Mouse (Mus musculus) hindbrain, embryonic 16.5 days (tissue): ENCODE data around the gene Atxn1. TPM values are rescaled to one million over a fixed set of nuclear protein-coding genes. Genes with fewer than 3 reads are reported as not detected.

Experiments
- ATAC-seq: fragments of 200-750 bp; cut with Nextera tagmentation; 2 replicates; pipeline ENCODE4 v1.8.0; 2017; ENCODE audit warnings: moderate TSS enrichment, moderate library complexity
- H3K27ac ChIP-seq: fragments of 300-500 bp; sonication (generic); 2 replicates; pipeline ENCODE4 v1.5.1; 2014; ENCODE audit warnings: low read depth, mild to moderate bottlenecking, control low read depth, low read length, moderate library complexity
- H3K27me3 ChIP-seq: fragments of 300-500 bp; sonication (generic); replicated peaks from 2 replicates; pipeline ENCODE4 v1.6.1; 2014; ENCODE audit warnings: low read length; ENCODE audit not compliant: control insufficient read depth, insufficient read depth
- H3K36me3 ChIP-seq: fragments of 300-500 bp; sonication (generic); 2 replicates; pipeline ENCODE4 v1.6.1; 2014; ENCODE audit warnings: mild to moderate bottlenecking, low read length, moderate library complexity, mixed read lengths; ENCODE audit not compliant: control insufficient read depth, insufficient read depth
- H3K4me1 ChIP-seq: fragments of 300-500 bp; sonication (generic); 2 replicates; pipeline ENCODE4 v1.6.1; 2014; ENCODE audit warnings: low read depth, low read length; ENCODE audit not compliant: control insufficient read depth, insufficient read depth
- H3K4me2 ChIP-seq: fragments of 300-500 bp; sonication (generic); 2 replicates; pipeline ENCODE4 v1.6.1; 2014; ENCODE audit warnings: mild to moderate bottlenecking, low read length, control low read depth, moderate library complexity
- H3K4me3 ChIP-seq: fragments of 300-500 bp; sonication (generic); 2 replicates; pipeline ENCODE4 v1.5.1; 2014; ENCODE audit warnings: mild to moderate bottlenecking, low read length, control low read depth, moderate library complexity
- H3K9ac ChIP-seq: fragments of 300-500 bp; sonication (generic); 2 replicates; pipeline ENCODE4 v1.6.1; 2014; ENCODE audit warnings: low read depth, mild to moderate bottlenecking, control low read depth, low read length, moderate library complexity
- H3K9me3 ChIP-seq: fragments of 300-500 bp; sonication (generic); 2 replicates; pipeline ENCODE4 v1.6.1; 2014; ENCODE audit warnings: mild to moderate bottlenecking, low read length, moderate library complexity; ENCODE audit not compliant: control insufficient read depth
- WGBS: fragments of 180-500 bp; shearing (Covaris S2); extraction: QIAGEN DNeasy Blood & Tissue Kit; methylation state at CpG from one replicate; pipeline ENCODE4 v1.1.7; 2014; 5-methylcytosine and 5-hydroxymethylcytosine counted together
- polyA plus RNA-seq: library from polyadenylated mRNA; unstranded; fragments of >200 nt; fragmentation: Nextera tagmentation; extraction: Ambion mirVana; gene quantifications from 2 replicates; pipeline ENCODE4 v1.2.1, GENCODE M21; 2015

Atxn1 gene
- polyA plus RNA-seq, 1 experiment from 2014 or later = 8.3 TPM

DNA sequence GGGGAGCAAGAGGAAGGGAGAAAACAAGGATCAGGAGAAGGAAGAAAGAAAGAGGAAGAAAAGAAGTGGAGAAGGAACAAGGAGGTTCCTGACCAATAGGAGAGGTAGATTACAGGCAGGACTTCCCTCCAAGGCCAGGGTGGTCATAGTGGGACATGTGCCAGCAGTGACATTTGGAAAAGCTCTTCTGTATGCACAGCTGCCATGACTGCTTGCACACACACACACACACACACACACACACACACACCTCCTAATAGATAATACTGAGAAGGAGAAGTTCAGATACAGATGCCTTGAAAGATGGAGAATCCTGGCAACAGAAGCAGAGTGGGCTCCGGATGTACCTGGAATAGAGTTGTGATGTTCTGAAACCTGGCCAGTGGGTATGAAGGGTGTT, 189.3 kb downstream of the Atxn1 start:
- Histone ChIP-seq H3K4me3 (no peak overlapping the region), H3K9ac (no peak overlapping the region), H3K27me3 (no peaks in the 10 kb centered on the region), H3K27ac (no peak overlapping the region), H3K9me3 (0 out of 2 replicates have a peak, but pooled peaks cover 3% of the 10 kb centered on the region), H3K4me2 (no peak overlapping the region), H3K36me3 (no peaks in the 10 kb centered on the region), H3K4me1 (peaks cover 7% of the 10 kb centered on the region; the same call in 1 of the 2 replicates)
- ATAC-seq = no peak
- 86% methylated on average over 1 of the region's 1 CpGs for WGBS

DNA sequence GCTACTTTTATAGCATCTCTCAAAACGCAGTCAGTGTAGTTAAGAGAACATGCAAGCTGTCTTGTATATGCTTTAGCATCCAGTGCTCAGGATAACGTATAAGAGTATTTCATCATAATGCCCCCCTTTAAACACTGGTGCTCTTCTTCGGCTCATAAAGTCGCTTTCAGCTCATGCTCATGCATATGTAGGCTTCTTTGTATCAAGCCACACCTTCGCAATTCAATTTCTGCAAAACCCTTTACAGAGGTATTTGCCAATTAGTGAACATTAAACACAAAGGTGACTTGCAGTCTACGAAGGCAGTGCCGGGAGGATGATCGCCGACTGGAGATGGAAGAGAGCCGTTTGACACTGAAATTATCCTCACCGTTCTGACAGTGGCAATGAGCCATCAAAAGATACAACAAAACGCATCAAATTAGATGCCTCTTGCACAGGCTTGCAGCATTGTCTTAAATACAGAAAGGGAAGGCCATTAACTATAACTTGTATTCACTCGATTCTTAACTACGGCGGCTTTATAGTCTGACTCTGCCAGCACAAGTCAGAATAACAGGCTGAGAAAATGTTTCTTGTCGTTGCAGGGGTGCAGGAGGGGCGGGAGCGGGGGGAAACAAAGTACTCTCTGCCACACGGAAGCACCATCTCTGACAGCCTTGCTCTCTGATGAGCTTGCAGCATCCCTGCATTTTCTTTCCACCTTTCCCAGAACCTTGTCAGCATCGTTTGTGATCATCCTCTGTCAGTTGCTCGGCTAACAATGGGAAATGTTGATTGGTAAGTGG, 191.2 kb downstream of the Atxn1 start:
- Histone ChIP-seq H3K4me2 (peak overlapping the region; percentile 23; the same call in 1 of the 2 replicates), H3K27ac (peak overlapping the region; percentile 12; the same call in 1 of the 2 replicates), H3K9ac (no peak overlapping the region)

DNA sequence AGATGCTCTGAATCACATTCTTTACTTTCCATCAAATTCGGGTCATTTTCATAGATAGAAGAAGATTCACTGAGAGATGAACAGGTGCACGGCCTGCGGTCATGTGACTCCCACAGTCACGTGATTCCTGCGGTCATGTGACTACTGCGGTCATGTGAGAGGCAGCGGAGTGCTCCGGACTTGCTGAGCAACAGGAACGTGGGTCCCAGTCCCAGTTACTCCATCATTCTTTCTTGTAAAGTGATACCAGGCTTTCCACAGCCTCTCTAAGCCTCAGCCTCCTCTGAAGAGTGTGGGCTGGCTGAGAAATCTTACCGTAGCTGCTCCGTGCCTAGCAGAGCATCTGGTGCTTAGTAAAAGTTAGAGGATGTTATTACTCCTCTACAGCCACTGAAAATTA, 195.1 kb downstream of the Atxn1 start:
- no peak for ATAC-seq
- Histone ChIP-seq H3K9me3 (no peaks in the 10 kb centered on the region), H3K9ac (no peak overlapping the region), H3K36me3 (no peaks in the 10 kb centered on the region), H3K4me1 (peaks cover 7% of the 10 kb centered on the region; the same call in 1 of the 2 replicates), H3K27ac (no peak overlapping the region), H3K4me2 (no peak overlapping the region), H3K4me3 (no peak overlapping the region), H3K27me3 (no peaks in the 10 kb centered on the region)
- 95% methylated on average over 11 of the region's 11 CpGs for WGBS

More for the DNA sequence above, 191.2 kb downstream of the Atxn1 start:
- H3K9me3 ChIP-seq = no peaks in the 10 kb centered on the region
- ATAC-seq = no peak
- H3K27me3 ChIP-seq = no peaks in the 10 kb centered on the region
- H3K4me1 ChIP-seq = peaks cover 7% of the 10 kb centered on the region; the same call in 1 of the 2 replicates
- H3K4me3 ChIP-seq = no peak overlapping the region
- 53% methylated on average over 21 of the region's 21 CpGs for WGBS
- no peaks in the 10 kb centered on the region for H3K36me3 ChIP-seq

DNA sequence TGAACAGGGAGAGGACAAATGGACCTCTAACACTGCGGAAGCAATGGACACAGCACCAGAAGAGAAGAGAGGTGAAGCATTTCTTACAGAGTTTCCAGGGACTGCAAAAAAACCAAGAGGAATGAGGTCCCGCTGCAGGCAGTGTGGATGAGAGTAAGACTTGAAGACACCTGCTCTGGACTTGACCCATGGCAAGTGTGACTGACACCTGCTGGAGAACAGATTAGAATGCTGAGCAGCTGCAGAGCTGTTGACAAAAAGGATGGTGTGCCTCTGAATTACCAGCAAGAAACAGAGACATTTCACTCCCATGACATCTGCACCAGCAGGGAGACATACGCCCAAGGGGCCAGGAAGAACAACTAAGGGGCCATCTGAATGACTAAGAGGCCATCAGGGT, 196.6 kb downstream of the Atxn1 start:
- H3K27ac ChIP-seq = no peak overlapping the region
- no peaks in the 10 kb centered on the region for H3K9me3 ChIP-seq
- no peak for ATAC-seq
- peaks cover 1% of the 10 kb centered on the region; the same call in 1 of the 2 replicates for H3K4me1 ChIP-seq
- H3K27me3 ChIP-seq = no peaks in the 10 kb centered on the region
- H3K36me3 ChIP-seq = no peaks in the 10 kb centered on the region
- no peak overlapping the region for H3K4me2 ChIP-seq
- H3K9ac ChIP-seq = no peak overlapping the region
- H3K4me3 ChIP-seq = no peak overlapping the region
- WGBS = 81% methylated on average over 3 of the region's 3 CpGs

DNA sequence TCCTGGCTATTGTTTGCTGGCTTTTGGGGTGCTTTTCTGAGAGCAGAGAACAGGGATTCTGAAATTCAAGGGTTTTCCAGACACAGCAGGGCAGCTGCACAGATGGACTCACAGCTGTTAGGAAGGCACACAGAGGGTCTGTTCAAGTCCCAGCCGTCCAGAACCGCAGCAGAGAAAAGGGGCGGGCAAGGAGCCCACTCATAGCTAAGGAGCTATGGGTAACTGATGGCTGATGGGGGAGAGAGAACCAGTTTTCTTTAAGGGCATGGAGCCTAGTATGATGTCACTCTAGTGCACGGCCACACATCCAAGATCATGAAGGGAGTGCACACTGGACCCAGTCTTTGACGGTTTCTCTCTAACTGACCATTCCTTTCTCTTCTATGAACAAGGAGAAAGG, 200.5 kb downstream of the Atxn1 start:
- Histone ChIP-seq H3K4me1 (no peaks in the 10 kb centered on the region), H3K4me2 (no peak overlapping the region)
- peak; percentile 56; the same call in 1 of the 2 replicates for ATAC-seq

DNA sequence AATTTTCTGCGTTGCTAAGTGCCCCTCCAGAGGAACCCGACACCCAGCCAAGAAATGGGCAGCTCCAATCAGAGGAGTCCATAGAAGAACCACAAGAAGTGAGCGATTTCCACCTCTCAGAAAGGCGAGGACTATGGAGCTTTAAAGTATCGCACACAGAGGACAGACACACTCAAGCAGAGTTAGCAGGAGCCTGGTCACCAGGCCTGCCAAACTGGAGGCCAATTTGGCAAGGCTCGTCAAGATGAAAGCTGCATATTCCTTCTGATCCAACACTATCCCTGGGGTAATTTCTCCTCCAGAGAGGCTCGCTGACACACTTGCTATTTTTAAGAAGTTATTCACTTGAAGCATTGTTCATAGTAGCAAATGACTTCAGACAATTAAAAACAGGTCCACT, 202.5 kb downstream of the Atxn1 start:
- Histone ChIP-seq H3K4me3 (no peak overlapping the region), H3K9me3 (no peaks in the 10 kb centered on the region), H3K9ac (no peak overlapping the region), H3K4me1 (no peaks in the 10 kb centered on the region), H3K27me3 (no peaks in the 10 kb centered on the region), H3K4me2 (no peak overlapping the region), H3K36me3 (no peaks in the 10 kb centered on the region), H3K27ac (no peak overlapping the region)
- ATAC-seq = no peak
- 71% methylated on average over 7 of the region's 7 CpGs for WGBS

More for the DNA sequence above, 200.5 kb downstream of the Atxn1 start:
- Histone ChIP-seq H3K36me3 (no peaks in the 10 kb centered on the region), H3K4me3 (no peak overlapping the region), H3K27me3 (no peaks in the 10 kb centered on the region), H3K9me3 (no peaks in the 10 kb centered on the region), H3K9ac (no peak overlapping the region), H3K27ac (no peak overlapping the region)
- 70% methylated on average over 5 of the region's 5 CpGs for WGBS

DNA sequence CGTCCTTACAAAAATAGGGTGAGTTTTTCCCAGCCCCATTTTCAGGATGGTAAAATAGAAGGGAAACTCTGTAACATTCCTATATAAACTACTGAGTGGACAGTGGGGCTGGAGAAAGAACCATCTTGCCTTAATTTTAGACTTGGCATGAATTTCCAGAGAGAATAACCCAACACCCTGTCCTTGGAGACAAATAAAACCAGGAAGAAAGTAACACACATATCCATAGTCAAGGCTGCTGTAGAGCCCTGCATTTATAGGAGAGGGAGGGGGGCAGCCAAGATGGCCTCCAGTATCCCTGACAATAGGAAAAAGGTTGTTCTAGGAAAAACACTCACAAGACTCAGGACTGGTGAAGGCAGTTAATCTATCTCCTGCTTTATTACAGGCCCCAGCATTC, 210.3 kb downstream of the Atxn1 start:
- Histone ChIP-seq H3K27me3 (no peaks in the 10 kb centered on the region), H3K4me2 (no peak overlapping the region), H3K4me3 (no peak overlapping the region), H3K9me3 (no peaks in the 10 kb centered on the region), H3K4me1 (no peaks in the 10 kb centered on the region), H3K36me3 (no peaks in the 10 kb centered on the region), H3K27ac (no peak overlapping the region), H3K9ac (no peak overlapping the region)
- no peak for ATAC-seq
- 100% methylated on average over 1 of the region's 1 CpGs for WGBS

DNA sequence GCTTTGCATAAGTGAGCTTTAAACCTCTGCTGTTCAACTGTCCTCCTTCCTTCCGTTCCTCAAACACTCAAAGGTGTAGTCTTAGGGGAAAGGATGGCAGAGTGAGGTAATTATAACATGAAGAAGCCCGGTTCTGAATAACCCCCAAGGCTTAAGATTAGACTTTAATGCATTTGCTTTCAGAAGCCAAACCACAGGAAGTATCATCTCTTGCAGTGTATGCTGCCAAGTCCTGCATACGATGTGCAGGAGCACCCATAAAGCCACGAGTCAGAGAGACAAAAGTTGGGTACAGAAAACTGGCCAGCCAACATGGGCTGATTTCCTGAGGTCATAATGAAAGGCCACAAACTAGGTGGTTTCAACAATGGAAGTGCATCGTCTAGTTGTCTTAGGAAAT, 212.3 kb downstream of the Atxn1 start:
- Histone ChIP-seq H3K9ac (no peak overlapping the region), H3K4me2 (no peak overlapping the region), H3K4me1 (no peaks in the 10 kb centered on the region), H3K27ac (no peak overlapping the region), H3K4me3 (no peak overlapping the region), H3K9me3 (no peaks in the 10 kb centered on the region), H3K27me3 (no peaks in the 10 kb centered on the region), H3K36me3 (no peaks in the 10 kb centered on the region)
- 72% methylated on average over 5 of the region's 5 CpGs for WGBS
- no peak for ATAC-seq

DNA sequence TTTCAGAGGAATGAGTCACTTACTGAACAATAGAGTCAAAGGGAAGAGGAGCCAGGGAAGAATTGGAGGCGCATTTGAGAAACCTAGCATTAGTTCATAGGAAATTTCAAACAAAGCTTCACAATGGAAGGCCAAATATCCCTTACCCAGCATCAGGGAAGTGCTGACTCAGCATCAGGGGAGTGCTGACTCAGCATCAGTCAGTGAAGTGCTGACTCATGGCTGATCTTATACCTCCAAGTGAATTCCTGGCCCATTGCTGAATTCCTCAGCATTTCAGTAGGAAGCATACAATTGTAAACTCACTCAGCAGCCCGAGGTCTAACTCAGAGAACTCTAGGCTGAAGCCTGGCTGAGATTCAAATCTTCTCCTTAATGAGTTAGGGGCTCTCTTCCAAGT, 213.6 kb downstream of the Atxn1 start:
- Histone ChIP-seq H3K27ac (no peak overlapping the region), H3K4me1 (0 out of 2 replicates have a peak, but pooled peaks cover 3% of the 10 kb centered on the region), H3K27me3 (no peaks in the 10 kb centered on the region), H3K9me3 (no peaks in the 10 kb centered on the region), H3K36me3 (no peaks in the 10 kb centered on the region), H3K4me3 (no peak overlapping the region), H3K9ac (no peak overlapping the region), H3K4me2 (no peak overlapping the region)
- no peak for ATAC-seq
- WGBS = 62% methylated on average over 2 of the region's 2 CpGs
